Comparison of ENCODE assay signal across 40 mouse cellular contexts in the genomic region with DNA sequence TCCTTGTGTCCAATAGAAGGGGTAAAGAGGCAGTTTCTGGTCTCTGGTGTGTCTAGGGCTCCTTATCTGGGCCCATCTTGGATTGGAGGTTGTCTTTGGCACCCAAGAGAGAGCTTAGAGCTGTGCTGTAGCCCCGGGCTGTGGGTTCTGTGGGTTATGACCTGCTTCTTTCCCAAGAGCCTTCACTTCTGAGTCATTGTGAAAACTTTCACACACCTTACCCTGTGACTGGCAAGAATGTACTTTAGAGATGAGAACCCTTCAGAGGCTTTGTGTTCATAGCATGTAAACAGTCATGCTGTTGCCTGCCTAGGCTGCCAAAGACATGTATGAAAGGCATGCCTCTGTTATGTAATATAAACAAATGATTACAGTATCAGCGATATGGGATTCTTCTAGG. TPM values are rescaled to one million over a fixed set of nuclear protein-coding genes. Genes with fewer than 3 reads are reported as not detected.
DNase-seq lines count a peak whose midpoint lies in the region; ATAC-seq and TF ChIP-seq lines count a peak whose summit lies in the region.
"Had no signal": no experiment of that assay in that cellular context is flagged by ENCODE, and none has a peak within 500 bp of the region (broad histone marks: within the 10 kb centered on the region; RNA-seq: fewer than 3 reads in every experiment).

No protein-coding gene starts in this region.

- no peaks in the 10 kb centered on the region for H3K79me2 ChIP-seq in CH12.LX (replicated peaks; ENCODE audit: control insufficient read depth, extremely low read depth, insufficient read depth, poor library complexity, severe bottlenecking)

- H3K36me3 ChIP-seq in heart, embryonic 12.5 days = no peaks in the 10 kb centered on the region
- no peaks in the 10 kb centered on the region for H3K36me3 ChIP-seq in CH12.LX (replicated peaks in 1 of 2; ENCODE audit: control insufficient read depth in 1 of 2, insufficient read depth in 1 of 2, low read length in 1 of 2)
- H3K36me3 ChIP-seq: G1E; heart, embryonic 10.5 days; hindbrain, embryonic 12.5 days; limb, embryonic 15.5 days; liver, embryonic 13.5 days; midbrain, embryonic 12.5 days; neural tube, embryonic 12.5 days had no signal

- no peak for TF ChIP-seq RAD21 in CH12.LX (IDR thresholded peaks at IDR 0.05; ENCODE audit: low read depth, low read length)

- H3K4me3 ChIP-seq in heart, embryonic 12.5 days = no peak overlapping the region
- H3K4me3 ChIP-seq in CH12.LX (replicated peaks in 1 of 3; ENCODE audit: low read depth in 2 of 3, low read length in 2 of 3, poor library complexity in 1 of 3) = no peak overlapping the region
- H3K4me3 ChIP-seq: erythroblast, embryonic 14.5 days; forebrain, embryonic 13.5 days; heart, embryonic 10.5 days; hindbrain, embryonic 12.5 days; limb, embryonic 15.5 days; liver, embryonic 13.5 days; megakaryocyte, embryonic 14.5 days; midbrain, embryonic 12.5 days; myocyte; neural tube, embryonic 12.5 days had no signal

- H3K9me3 ChIP-seq in heart, embryonic 12.5 days (replicated peaks) = no peaks in the 10 kb centered on the region
- H3K9me3 ChIP-seq in CH12.LX (replicated peaks; ENCODE audit: low read length) = no peaks in the 10 kb centered on the region
- H3K9me3 ChIP-seq: forebrain, embryonic 13.5 days; heart, embryonic 10.5 days; hindbrain, embryonic 12.5 days; limb, embryonic 15.5 days; liver, embryonic 13.5 days; megakaryocyte, embryonic 14.5 days; midbrain, embryonic 12.5 days; neural tube, embryonic 12.5 days had no signal

- dilution Hi-C loops in CH12.LX (cut with MboI; ENCODE audit: extremely low pct_ligation_motif_present, extremely low pct_unique_long_range_greater_than_20kb, low sequenced_read_pairs) = no loop called here

- no peak overlapping the region for H3K4me2 ChIP-seq in heart, embryonic 12.5 days
- H3K4me2 ChIP-seq in CH12.LX (ENCODE audit: insufficient read depth, low read depth, poor library complexity, severe bottlenecking) = no peak overlapping the region
- H3K4me2 ChIP-seq: forebrain, embryonic 13.5 days; hindbrain, embryonic 12.5 days; limb, embryonic 15.5 days; liver, embryonic 13.5 days; lung, embryonic 14.5 days; midbrain, embryonic 12.5 days; neural tube, embryonic 12.5 days had no signal

- 69% methylated on average over 2 of the region's 2 CpGs for WGBS in heart, embryonic 12.5 days

- no peak overlapping the region for H3K27ac ChIP-seq in heart, embryonic 12.5 days (ENCODE audit: poor library complexity, severe bottlenecking)
- H3K27ac ChIP-seq in CH12.LX (ENCODE audit: insufficient read depth, low read depth) = no peak overlapping the region
- H3K27ac ChIP-seq: forebrain, embryonic 13.5 days; heart, embryonic 10.5 days; hindbrain, embryonic 12.5 days; kidney, postnatal 0 days; limb, embryonic 15.5 days; liver, embryonic 13.5 days; midbrain, embryonic 12.5 days; neural tube, embryonic 12.5 days had no signal

- no peak for TF ChIP-seq CTCF in CH12.LX (conservative IDR thresholded peaks at IDR 0.05 in 1 of 2, IDR thresholded peaks at IDR 0.05 in 1 of 2; ENCODE audit: low read depth in 2 of 2, low read length in 2 of 2)

- in situ Hi-C loops in CH12.LX (cut with MboI; ENCODE audit: low pct_ligation_motif_present, low pct_unique_long_range_greater_than_20kb, low sequenced_read_pairs) = loop anchor here (10.0 kb wide), 1 partner anchor 45 kb away; no protein-coding TSS in a partner anchor

- no peak overlapping the region for H3K9ac ChIP-seq in heart, embryonic 12.5 days
- H3K9ac ChIP-seq in CH12.LX (ENCODE audit: insufficient read depth, low read depth) = no peak overlapping the region
- H3K9ac ChIP-seq: forebrain, embryonic 13.5 days; hindbrain, embryonic 12.5 days; limb, embryonic 15.5 days; liver, embryonic 13.5 days; lung, embryonic 14.5 days; midbrain, embryonic 12.5 days; neural tube, embryonic 12.5 days had no signal

- TF ChIP-seq POLR2A in CH12.LX (IDR thresholded peaks at IDR 0.05; ENCODE audit: low read depth, low read length) = no peak

- TF ChIP-seq EP300 in CH12.LX (IDR thresholded peaks at IDR 0.05; ENCODE audit: low read length) = no peak

- DNase-seq in heart, adult 11 months = peak; percentile 23
- DNase-seq in 3134 (ENCODE audit: extremely low read depth, insufficient read length, low spot score) (peak; percentile 60), CH12.LX (ENCODE audit: extremely low read depth) (peak; percentile 27)
- peak; percentile 61 for DNase-seq in fat pad, adult 2 months (ENCODE audit: extremely low read depth, low read depth, low spot score)
- no peak for DNase-seq in testis, postnatal 14 days (ENCODE audit: low spot score)
- no peak for DNase-seq in left cerebral cortex, adult 18-20 months (ENCODE audit: low spot score in 2 of 2)
- DNase-seq: adrenal gland, adult 8-10 months; cerebellum, adult 9-10 months; gastrocnemius, postnatal 10 days; heart, postnatal 36 days; kidney, adult 8-10 months; kidney, postnatal 4 days; left cerebral cortex, postnatal 4 days; liver, embryonic 13.5 days; right cerebral cortex, postnatal 4 days had no signal

- no peaks in the 10 kb centered on the region for H3K4me1 ChIP-seq in heart, embryonic 12.5 days (replicated peaks)
- peaks cover 0 to 11% of the 10 kb centered on the region in 2 experiments; a peak in 1 of 4 replicates for H3K4me1 ChIP-seq in CH12.LX (ENCODE audit: control insufficient read depth in 1 of 2, insufficient read depth in 2 of 2)
- H3K4me1 ChIP-seq: forebrain, embryonic 13.5 days; heart, embryonic 10.5 days; hindbrain, embryonic 12.5 days; limb, embryonic 15.5 days; liver, embryonic 13.5 days; megakaryocyte, embryonic 14.5 days; midbrain, embryonic 12.5 days; neural tube, embryonic 12.5 days had no signal

- no peak for ATAC-seq in heart, embryonic 12.5 days (ENCODE audit: insufficient number of reproducible peaks, low FRiP score)
- no peak for ATAC-seq in megakaryocyte, adult 5-6 weeks (ENCODE audit: poor library complexity, severe bottlenecking)
- ATAC-seq: forebrain, embryonic 13.5 days; intestine, embryonic 16.5 days had no signal

- no peaks in the 10 kb centered on the region for H3K27me3 ChIP-seq in heart, embryonic 12.5 days (replicated peaks)
- H3K27me3 ChIP-seq in CH12.LX (replicated peaks) = no peaks in the 10 kb centered on the region
- H3K27me3 ChIP-seq: forebrain, embryonic 13.5 days; hindbrain, embryonic 12.5 days; limb, embryonic 15.5 days; liver, embryonic 13.5 days; midbrain, embryonic 12.5 days; neural tube, embryonic 12.5 days had no signal

TF ChIP-seq in CH12.LX, 34 proteins besides CTCF, POLR2A, EP300 and RAD21:
- TF ChIP-seq BHLHE40 (IDR thresholded peaks at IDR 0.05; ENCODE audit: low read depth, low read length) (peak; percentile 52), NELFE (IDR thresholded peaks at IDR 0.05; ENCODE audit: low read depth, low read length) (no peak), JUN (IDR thresholded peaks at IDR 0.05; ENCODE audit: insufficient read depth, low read depth, low read length) (peak; percentile 37), JUND (conservative IDR thresholded peaks at IDR 0.05; ENCODE audit: low read depth, low read length) (0 out of 2 replicates have a peak, but pooled peaks have one; percentile 20), IRF4 (IDR thresholded peaks at IDR 0.05; ENCODE audit: low read depth, low read length) (peak; percentile 76; the same call in 1 of the 2 replicates), ZMIZ1 (IDR thresholded peaks at IDR 0.05; ENCODE audit: low read depth, low read length) (no peak)

RNA-seq across cellular contexts. Expression of gene Tex48, which starts 17.6 kb away (rescaled TPM):
- polyA plus RNA-seq in heart, embryonic 12.5 days (2016; fragmentation: Nextera tagmentation; extraction: Ambion mirVana) = not detected in 2 replicates
- total RNA-seq in CH12.LX (2012; rRNA removed) (not detected in 2 replicates), CH12.LX (2014; rRNA removed) (not detected in 2 replicates)
- polyA plus RNA-seq in CH12.LX (2012; ENCODE audit: insufficient read length, low read depth) = not detected in 2 replicates
- total RNA-seq in left cerebral cortex, adult 18-20 months (2021) = not detected
- total RNA-seq in megakaryocyte, adult 5-6 weeks (2015) = not detected in 2 replicates
- not detected in 2 replicates for total RNA-seq in megakaryocyte, adult 5-6 weeks (2017)
- total RNA-seq: adrenal gland, adult 8-10 months; adrenal gland, postnatal 4 days; common myeloid progenitor, adult 5-6 weeks; G1E; gastrocnemius, postnatal 10 days; granulocyte monocyte progenitor cell, adult 5-6 weeks; heart, postnatal 36 days; layer of hippocampus, adult 8-10 months; layer of hippocampus, postnatal 25 days; left cerebral cortex, postnatal 4 days; midbrain, postnatal 0 days had no signal
- polyA plus RNA-seq: embryonic facial prominence, embryonic 14.5 days; erythroblast, embryonic 14.5 days; forebrain, embryonic 13.5 days; G1E; heart, embryonic 10.5 days; heart, embryonic 16.5 days; hindbrain, embryonic 12.5 days; intestine, embryonic 16.5 days; kidney, postnatal 0 days; limb, embryonic 15.5 days; liver, embryonic 13.5 days; lung, embryonic 14.5 days; midbrain, embryonic 12.5 days; midbrain, postnatal 0 days; myocyte; neural tube, embryonic 12.5 days; spleen, adult 2 months; thymus, postnatal 0 days had no signal

RNA-seq across cellular contexts. Expression of gene Gm11214, which starts 23.3 kb away (rescaled TPM):
- not detected in 2 replicates for polyA plus RNA-seq in heart, embryonic 12.5 days (2016; fragmentation: Nextera tagmentation; extraction: Ambion mirVana)
- total RNA-seq in CH12.LX (2012; rRNA removed) = not detected in 2 replicates
- total RNA-seq in CH12.LX (2014; rRNA removed) = not detected in 2 replicates
- polyA plus RNA-seq in CH12.LX (2012; ENCODE audit: insufficient read length, low read depth) = 0.67 and 0.72 TPM in 2 replicates
- not detected for total RNA-seq in left cerebral cortex, adult 18-20 months (2021)
- total RNA-seq in megakaryocyte, adult 5-6 weeks (2015) = not detected in 2 replicates
- not detected in 2 replicates for total RNA-seq in megakaryocyte, adult 5-6 weeks (2017)
- total RNA-seq: adrenal gland, adult 8-10 months; adrenal gland, postnatal 4 days; common myeloid progenitor, adult 5-6 weeks; G1E; gastrocnemius, postnatal 10 days; granulocyte monocyte progenitor cell, adult 5-6 weeks; heart, postnatal 36 days; layer of hippocampus, adult 8-10 months; layer of hippocampus, postnatal 25 days; left cerebral cortex, postnatal 4 days; midbrain, postnatal 0 days had no signal
- polyA plus RNA-seq: embryonic facial prominence, embryonic 14.5 days; erythroblast, embryonic 14.5 days; forebrain, embryonic 13.5 days; G1E; heart, embryonic 10.5 days; hindbrain, embryonic 12.5 days; intestine, embryonic 16.5 days; kidney, postnatal 0 days; limb, embryonic 15.5 days; liver, embryonic 13.5 days; lung, embryonic 14.5 days; midbrain, embryonic 12.5 days; midbrain, postnatal 0 days; myocyte; neural tube, embryonic 12.5 days; spleen, adult 2 months; thymus, postnatal 0 days had no signal

RNA-seq across cellular contexts. Expression of gene Gm11213, which starts 34.8 kb away (rescaled TPM):
- not detected in 2 replicates for polyA plus RNA-seq in heart, embryonic 12.5 days (2016; fragmentation: Nextera tagmentation; extraction: Ambion mirVana)
- total RNA-seq in CH12.LX (2012; rRNA removed) (not detected in 2 replicates), CH12.LX (2014; rRNA removed) (not detected in 2 replicates)
- not detected in 2 replicates for polyA plus RNA-seq in CH12.LX (2012; ENCODE audit: insufficient read length, low read depth)
- total RNA-seq in left cerebral cortex, adult 18-20 months (2021) = not detected
- total RNA-seq in megakaryocyte, adult 5-6 weeks (2015) = not detected in 2 replicates
- total RNA-seq in megakaryocyte, adult 5-6 weeks (2017) = not detected in 2 replicates
- total RNA-seq: adrenal gland, adult 8-10 months; adrenal gland, postnatal 4 days; common myeloid progenitor, adult 5-6 weeks; G1E; gastrocnemius, postnatal 10 days; granulocyte monocyte progenitor cell, adult 5-6 weeks; heart, postnatal 36 days; layer of hippocampus, adult 8-10 months; layer of hippocampus, postnatal 25 days; left cerebral cortex, postnatal 4 days; midbrain, postnatal 0 days had no signal
- polyA plus RNA-seq: embryonic facial prominence, embryonic 14.5 days; erythroblast, embryonic 14.5 days; forebrain, embryonic 13.5 days; G1E; heart, embryonic 10.5 days; heart, embryonic 16.5 days; hindbrain, embryonic 12.5 days; intestine, embryonic 16.5 days; kidney, postnatal 0 days; limb, embryonic 15.5 days; liver, embryonic 13.5 days; lung, embryonic 14.5 days; midbrain, embryonic 12.5 days; midbrain, postnatal 0 days; myocyte; neural tube, embryonic 12.5 days; spleen, adult 2 months; thymus, postnatal 0 days had no signal

Comparison
In these comparisons a context has a peak if more than half of its experiments do, and no peak if none do; other contexts are left out.
1. DNase-seq: peak in heart, adult 11 months (single experiment), 3134 (single experiment), CH12.LX (single experiment) and fat pad, adult 2 months (single experiment); none in testis, postnatal 14 days (single experiment) and left cerebral cortex, adult 18-20 months (0 of 2).